Mouse (Mus musculus): Measurements from ENCODE around the gene Zfp966. TPM values are rescaled to one million over a fixed set of nuclear protein-coding genes. Genes with fewer than 3 reads are reported as not detected.
"Not testable (repeated sequence)": the region's sequence is repeated elsewhere in the genome, so short reads cannot be mapped to it uniquely, and the experiment has no call there.

The Zfp966 gene
- 11.8 and 13.9 TPM in 2 replicates for total RNA-seq (2021)
- long read RNA-seq: 0 reads

DNA sequence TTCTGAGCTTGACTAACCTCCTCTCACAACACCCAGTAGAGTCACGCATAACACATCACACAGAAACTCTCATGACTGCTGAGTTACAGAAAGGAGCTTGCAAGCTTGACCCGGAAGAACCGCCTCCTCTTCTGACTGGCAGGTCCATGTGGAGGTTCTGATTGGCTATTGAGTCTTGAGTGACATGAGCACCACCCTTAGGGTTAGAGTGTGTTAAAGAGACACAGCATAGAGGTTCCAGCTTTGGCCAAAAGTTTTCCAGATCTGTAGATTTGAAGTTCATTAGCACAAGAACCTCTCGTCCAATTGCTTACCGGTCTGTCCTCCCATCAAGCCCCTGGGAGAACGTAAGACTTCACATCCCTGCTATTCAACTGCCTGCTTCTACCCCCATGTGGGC lies at the start of gene Zfp966:
TSS of gene Zfp966 (minus strand) at position 101 of the 400 bp plus-strand sequence.
- DNase-seq: not testable (repeated sequence)

DNA sequence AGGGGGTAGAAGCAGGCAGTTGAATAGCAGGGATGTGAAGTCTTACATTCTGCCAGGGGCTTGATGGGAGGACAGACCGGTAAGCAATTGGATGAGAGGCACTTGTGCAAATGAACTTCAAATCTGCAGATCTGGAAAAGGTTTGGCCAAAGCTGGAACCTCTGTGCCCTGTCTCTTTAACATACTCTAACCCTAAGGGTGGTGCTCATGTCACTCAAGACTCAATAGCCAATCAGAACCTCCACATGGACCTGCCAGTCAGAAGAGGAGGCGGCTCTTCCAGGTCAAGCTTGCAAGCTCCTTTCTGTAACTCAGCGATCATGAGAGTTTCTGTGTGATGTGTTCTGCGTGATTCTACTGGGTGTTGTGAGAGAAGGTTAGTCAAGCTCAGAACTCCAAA lies 34.1 kb upstream of the Zfp966 start, which contains the start of gene Gm2026:
TSS of gene Gm2026 (plus strand) at position 301 of the 400 bp plus-strand sequence.
- not testable (repeated sequence) for DNase-seq

DNA sequence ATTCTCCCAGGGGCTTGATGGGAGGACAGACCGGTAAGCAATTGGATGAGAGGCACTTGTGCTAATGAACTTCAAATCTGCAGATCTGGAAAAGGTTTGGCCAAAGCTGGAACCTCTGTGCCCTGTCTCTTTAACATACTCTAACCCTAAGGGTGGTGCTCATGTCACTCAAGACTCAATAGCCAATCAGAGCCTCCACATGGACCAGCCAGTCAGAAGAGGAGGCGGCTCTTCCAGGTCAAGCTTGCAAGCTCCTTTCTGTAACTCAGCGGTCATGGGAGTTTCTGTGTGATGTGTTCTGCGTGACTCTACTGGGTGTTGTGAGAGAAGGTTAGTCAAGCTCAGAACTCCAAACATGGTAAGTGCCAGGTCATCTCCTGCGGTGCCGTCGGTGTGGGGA lies 61.9 kb downstream of the Zfp966 start, which contains the start of gene Gm6710:
TSS of gene Gm6710 (plus strand) at position 196 of the 400 bp plus-strand sequence.
- DNase-seq: not testable (repeated sequence)

Other genes starting within 250 kb of the Zfp966 start
- 6.6 TPM in 1 of 2 replicates, not detected in the other for gene Zfp969, start 227.5 kb downstream of the Zfp966 start, total RNA-seq (2021)
- not detected in 2 replicates for gene Gm2007, start 189.6 kb downstream of the Zfp966 start, total RNA-seq (2021)
- 3.0 and 18.0 TPM in 2 replicates for gene Gm14288, start 130.0 kb downstream of the Zfp966 start, total RNA-seq (2021)
- gene Gm6710, start 61.9 kb downstream of the Zfp966 start, total RNA-seq (2021): 10.6 and 29.4 TPM in 2 replicates
- 24.6 and 28.8 TPM in 2 replicates for gene Gm2026, start 34.2 kb upstream of the Zfp966 start, total RNA-seq (2021)
- 4.8 and 24.2 TPM in 2 replicates for gene Gm2004, start 218.7 kb upstream of the Zfp966 start, total RNA-seq (2021)

Measured in adrenal gland, postnatal 25 days (tissue).